Mouse (Mus musculus) neural tube, embryonic 14.5 days (tissue): Measurements from ENCODE around the gene Col25a1. TPM values are rescaled to one million over a fixed set of nuclear protein-coding genes. Genes with fewer than 3 reads are reported as not detected.
A peak's percentile ranks its signal among the peaks of the same experiment; 100 is the strongest.

Source experiments
- ATAC-seq: fragments of 200-750 bp; cut with Nextera tagmentation; 2 replicates; pipeline ENCODE4 v1.8.0; 2017; ENCODE audit warnings: low read depth, mild to moderate bottlenecking, moderate TSS enrichment, moderate library complexity
- H3K27ac ChIP-seq: fragments of 300-500 bp; sonication (generic); 2 replicates; pipeline ENCODE4 v1.5.1; 2014; ENCODE audit warnings: low read depth, mild to moderate bottlenecking, control low read depth, low read length, moderate library complexity, mixed read lengths
- H3K27me3 ChIP-seq: fragments of 300-500 bp; sonication (generic); 2 replicates; pipeline ENCODE4 v1.6.1; 2014; ENCODE audit warnings: low read length; ENCODE audit not compliant: control insufficient read depth, insufficient read depth
- H3K36me3 ChIP-seq: fragments of 300-500 bp; sonication (generic); 2 replicates; pipeline ENCODE4 v1.6.1; 2014; ENCODE audit warnings: low read length, mixed read lengths; ENCODE audit not compliant: control insufficient read depth, insufficient read depth
- H3K4me1 ChIP-seq: fragments of 300-500 bp; sonication (generic); 2 replicates; pipeline ENCODE4 v1.6.1; 2014; ENCODE audit warnings: low read length; ENCODE audit not compliant: control insufficient read depth, insufficient read depth
- H3K4me2 ChIP-seq: fragments of 300-500 bp; sonication (generic); 2 replicates; pipeline ENCODE4 v1.6.1; 2014; ENCODE audit warnings: mild to moderate bottlenecking, low read depth, low read length, control low read depth
- H3K4me3 ChIP-seq: fragments of 300-500 bp; sonication (generic); 2 replicates; pipeline ENCODE4 v1.5.1; 2014; ENCODE audit warnings: low read depth, low read length, control low read depth, mixed read lengths
- H3K9ac ChIP-seq: fragments of 300-500 bp; sonication (generic); replicated peaks from 2 replicates; pipeline ENCODE4 v1.6.1; 2014; ENCODE audit warnings: low read depth, mild to moderate bottlenecking, control low read depth, low read length, mixed read lengths
- H3K9me3 ChIP-seq: fragments of 300-500 bp; sonication (generic); 2 replicates; pipeline ENCODE4 v1.6.1; 2016; ENCODE audit warnings: low read length; ENCODE audit not compliant: control insufficient read depth
- WGBS: fragments of 180-500 bp; shearing (Covaris S2); extraction: QIAGEN DNeasy Blood & Tissue Kit; methylation state at CpG from one replicate; pipeline ENCODE4 v1.1.7; 2014; 5-methylcytosine and 5-hydroxymethylcytosine counted together
- polyA plus RNA-seq: library from polyadenylated mRNA; unstranded; fragments of >200 nt; fragmentation: Nextera tagmentation; extraction: Ambion mirVana; gene quantifications from 2 replicates; pipeline ENCODE4 v1.2.1, GENCODE M21; 2014

Col25a1 gene
- polyA plus RNA-seq, 1 experiment from 2014 or later, result 10.5 TPM

DNA sequence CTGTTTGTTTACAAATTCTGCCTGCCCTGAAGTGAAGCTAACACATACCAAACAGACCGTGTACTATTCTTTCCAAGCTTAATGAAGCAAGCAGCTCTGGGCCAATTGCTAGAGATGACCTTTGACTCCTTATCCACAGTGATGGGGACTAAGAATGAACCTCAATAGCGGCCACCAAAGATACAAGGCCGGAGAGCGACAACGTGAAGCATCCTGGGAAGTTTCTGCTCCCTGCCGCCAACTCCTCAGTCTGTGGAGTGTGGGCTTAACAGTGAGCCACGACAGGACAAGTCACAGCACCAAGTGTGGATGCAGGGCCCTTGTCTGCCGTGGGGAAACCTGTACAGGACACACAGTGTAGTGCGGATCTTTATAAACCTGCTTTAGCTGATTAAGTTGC is 247.3 kb downstream of the Col25a1 start:
- Histone ChIP-seq H3K9me3 (no peaks in the 10 kb centered on the region), H3K4me1 (no peaks in the 10 kb centered on the region), H3K27ac (no peak overlapping the region), H3K9ac (no peak overlapping the region), H3K4me3 (no peak overlapping the region), H3K36me3 (no peaks in the 10 kb centered on the region), H3K4me2 (no peak overlapping the region), H3K27me3 (no peaks in the 10 kb centered on the region)
- WGBS, result 36% methylated on average over 9 of the region's 9 CpGs
- no peak for ATAC-seq

DNA sequence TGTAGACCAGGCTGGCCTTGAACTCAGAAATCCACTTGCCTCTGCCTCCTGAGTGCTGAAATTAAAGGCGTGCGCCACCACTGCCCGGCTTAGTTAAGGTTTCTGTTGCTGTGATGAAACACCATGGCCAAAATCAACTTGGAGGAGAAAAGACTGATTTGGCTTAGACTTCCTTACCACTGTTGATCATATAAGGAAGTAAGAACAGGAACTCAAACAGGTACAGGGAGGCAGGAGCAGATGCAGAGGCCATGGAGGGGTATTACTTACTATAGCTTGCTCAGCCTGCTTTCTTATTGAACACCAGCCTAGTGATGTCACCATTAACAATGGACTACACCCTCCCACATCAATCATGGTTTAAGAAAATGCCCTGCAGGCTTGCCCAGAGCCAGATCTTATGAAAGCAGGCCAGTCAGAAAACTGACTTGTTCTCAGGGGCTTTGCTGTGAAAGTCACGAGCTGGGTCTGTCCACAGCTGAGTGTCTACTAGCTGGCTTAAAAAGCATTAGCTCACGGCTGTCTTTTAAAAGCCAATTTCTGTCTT is 249.1 kb downstream of the Col25a1 start:
- Histone ChIP-seq H3K9ac (no peak overlapping the region), H3K27ac (no peak overlapping the region), H3K4me1 (no peaks in the 10 kb centered on the region), H3K27me3 (no peaks in the 10 kb centered on the region), H3K4me2 (no peak overlapping the region), H3K9me3 (no peaks in the 10 kb centered on the region), H3K36me3 (no peaks in the 10 kb centered on the region), H3K4me3 (no peak overlapping the region)
- WGBS, result 71% methylated on average over 5 of the region's 5 CpGs
- ATAC-seq, result no peak

DNA sequence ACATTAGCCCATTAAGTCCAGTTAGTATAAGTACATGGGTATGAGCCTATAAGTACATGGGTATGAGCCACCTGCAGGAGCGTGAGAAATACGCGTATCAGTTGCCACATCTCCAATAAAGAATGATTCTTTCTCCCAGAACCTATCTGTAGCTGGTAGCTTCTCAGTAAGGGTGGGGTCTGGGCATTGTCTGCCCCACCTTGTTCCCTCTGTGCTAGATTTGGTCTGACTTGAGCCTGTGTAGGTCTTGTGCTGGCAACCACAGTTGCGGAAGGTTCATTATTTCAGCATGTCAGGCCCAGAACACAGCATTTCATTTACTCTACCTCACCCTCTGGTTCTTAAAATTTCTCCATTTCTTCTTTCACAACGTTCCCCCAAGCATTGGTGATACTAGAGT is 250.4 kb downstream of the Col25a1 start:
- no peak overlapping the region for H3K27ac ChIP-seq
- H3K4me2 ChIP-seq, result no peak overlapping the region
- H3K4me1 ChIP-seq, result no peaks in the 10 kb centered on the region
- no peak for ATAC-seq
- no peaks in the 10 kb centered on the region for H3K9me3 ChIP-seq
- H3K36me3 ChIP-seq, result no peaks in the 10 kb centered on the region
- no peak overlapping the region for H3K9ac ChIP-seq
- no peaks in the 10 kb centered on the region for H3K27me3 ChIP-seq
- 93% methylated on average over 5 of the region's 5 CpGs for WGBS
- H3K4me3 ChIP-seq, result no peak overlapping the region

DNA sequence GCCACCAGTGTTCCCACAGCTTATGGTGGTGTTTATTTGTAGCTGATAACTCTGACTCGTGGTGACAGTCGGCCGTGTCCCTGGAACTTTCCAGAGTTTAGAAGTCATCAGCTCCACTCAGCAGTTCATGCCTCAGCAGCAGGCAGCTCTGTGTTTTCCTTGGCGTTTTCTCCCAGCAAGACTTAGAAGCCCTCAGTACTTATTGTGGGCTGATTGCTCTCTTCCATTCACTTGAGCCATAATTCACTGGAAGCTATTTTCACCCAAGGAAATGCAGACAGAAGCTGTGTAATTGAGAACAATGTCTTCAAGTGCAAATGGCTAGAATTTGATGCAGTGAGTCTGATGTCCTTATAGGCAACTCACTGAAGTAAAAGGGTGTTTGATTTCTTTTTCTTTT is 254.6 kb downstream of the Col25a1 start:
- Histone ChIP-seq H3K9me3 (no peaks in the 10 kb centered on the region), H3K36me3 (no peaks in the 10 kb centered on the region), H3K27me3 (no peaks in the 10 kb centered on the region), H3K27ac (no peak overlapping the region), H3K4me1 (no peaks in the 10 kb centered on the region), H3K4me2 (no peak overlapping the region), H3K9ac (no peak overlapping the region), H3K4me3 (no peak overlapping the region)
- 2% methylated on average over 4 of the region's 4 CpGs for WGBS
- peak; percentile 21; the same call in 1 of the 2 replicates for ATAC-seq

DNA sequence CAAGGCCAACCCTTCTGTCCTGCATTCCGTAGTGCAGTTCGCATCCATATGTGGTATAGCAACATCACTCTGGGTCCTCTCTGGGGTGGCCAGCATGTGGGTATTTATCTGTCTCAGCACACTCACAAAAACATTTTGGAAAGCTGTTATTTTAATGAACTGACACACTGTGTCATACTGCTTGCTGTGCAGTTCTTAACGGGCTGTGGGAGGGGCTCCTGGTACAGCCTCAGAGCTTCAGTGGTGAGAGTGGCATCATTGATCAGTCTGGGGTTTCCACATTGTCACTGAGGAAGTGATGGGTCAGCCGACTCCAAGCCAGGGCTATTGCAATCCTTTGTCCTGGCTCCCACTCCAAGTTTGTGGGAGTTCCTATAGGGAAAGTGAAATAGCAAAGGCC is 255.9 kb downstream of the Col25a1 start:
- Histone ChIP-seq H3K9ac (no peak overlapping the region), H3K27ac (no peak overlapping the region), H3K4me3 (no peak overlapping the region), H3K36me3 (no peaks in the 10 kb centered on the region), H3K9me3 (no peaks in the 10 kb centered on the region), H3K4me2 (no peak overlapping the region), H3K4me1 (no peaks in the 10 kb centered on the region), H3K27me3 (no peaks in the 10 kb centered on the region; the same call in 1 of the 2 replicates)
- no peak for ATAC-seq
- 75% methylated on average over 4 of the region's 4 CpGs for WGBS

DNA sequence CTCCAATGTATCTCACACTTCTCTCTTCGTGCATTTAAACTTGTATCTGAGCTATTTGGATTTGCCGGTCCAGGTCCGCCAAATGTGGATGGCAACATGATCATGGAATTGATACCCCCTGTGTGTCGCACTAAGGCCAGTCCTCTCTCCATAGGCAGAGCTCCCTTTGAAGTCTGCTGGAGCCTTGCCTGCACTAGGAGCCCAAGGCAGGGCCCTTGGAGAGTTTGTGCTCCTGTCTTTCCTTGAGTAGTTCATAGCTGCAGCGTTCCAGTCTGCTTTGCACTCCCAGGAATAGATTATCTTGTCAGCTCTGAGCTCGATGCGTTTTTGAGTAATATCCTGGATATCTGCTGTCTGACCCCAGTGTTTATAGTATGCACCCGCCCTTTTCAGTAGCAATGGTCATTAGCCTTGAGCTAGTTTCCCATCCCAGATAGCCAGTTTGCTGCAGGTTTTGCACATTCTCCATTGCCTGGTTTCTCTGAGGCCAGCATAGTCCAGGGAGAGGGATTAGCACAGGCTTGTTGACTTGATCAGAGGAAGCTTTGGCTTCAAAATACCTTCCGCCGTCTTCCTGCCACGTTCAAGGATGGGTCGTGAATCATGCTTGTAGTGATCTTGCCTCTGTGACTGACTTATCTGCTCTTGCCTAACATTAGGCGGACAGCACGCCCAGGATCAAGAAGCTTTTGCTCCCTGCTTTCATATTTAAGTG is 258.1 kb downstream of the Col25a1 start:
- Histone ChIP-seq H3K9ac (no peak overlapping the region), H3K4me3 (no peak overlapping the region), H3K4me2 (no peak overlapping the region), H3K4me1 (no peaks in the 10 kb centered on the region), H3K36me3 (no peaks in the 10 kb centered on the region), H3K27me3 (no peaks in the 10 kb centered on the region; the same call in none of the 2 replicates), H3K27ac (no peak overlapping the region), H3K9me3 (no peaks in the 10 kb centered on the region)
- 84% methylated on average over 14 of the region's 14 CpGs for WGBS
- no peak for ATAC-seq

DNA sequence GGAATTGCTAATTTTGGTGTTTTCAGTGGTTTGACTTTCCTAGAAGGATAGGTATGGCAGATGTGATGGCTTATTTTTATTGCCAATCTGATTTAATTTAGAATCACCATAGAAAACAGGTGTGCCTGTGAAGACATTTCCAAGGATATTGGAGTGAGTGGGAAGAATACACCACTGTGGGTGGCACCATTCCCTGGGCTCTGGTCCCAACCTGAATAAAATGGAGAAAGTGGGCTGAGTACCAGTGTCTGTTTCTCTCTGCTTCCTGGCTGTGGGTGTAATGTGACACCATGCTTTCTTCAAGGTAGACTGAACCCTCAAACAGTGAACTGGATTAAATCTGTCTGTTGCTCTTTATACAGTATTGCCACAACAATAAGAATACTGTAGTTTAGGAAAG is 265.3 kb downstream of the Col25a1 start:
- H3K4me1 ChIP-seq, result peaks cover 6% of the 10 kb centered on the region; the same call in 1 of the 2 replicates
- no peaks in the 10 kb centered on the region for H3K36me3 ChIP-seq
- no peaks in the 10 kb centered on the region; the same call in none of the 2 replicates for H3K27me3 ChIP-seq
- no peaks in the 10 kb centered on the region for H3K9me3 ChIP-seq
- H3K4me2 ChIP-seq, result no peak overlapping the region
- no peak overlapping the region for H3K9ac ChIP-seq
- ATAC-seq, result no peak
- H3K27ac ChIP-seq, result no peak overlapping the region
- no peak overlapping the region for H3K4me3 ChIP-seq

DNA sequence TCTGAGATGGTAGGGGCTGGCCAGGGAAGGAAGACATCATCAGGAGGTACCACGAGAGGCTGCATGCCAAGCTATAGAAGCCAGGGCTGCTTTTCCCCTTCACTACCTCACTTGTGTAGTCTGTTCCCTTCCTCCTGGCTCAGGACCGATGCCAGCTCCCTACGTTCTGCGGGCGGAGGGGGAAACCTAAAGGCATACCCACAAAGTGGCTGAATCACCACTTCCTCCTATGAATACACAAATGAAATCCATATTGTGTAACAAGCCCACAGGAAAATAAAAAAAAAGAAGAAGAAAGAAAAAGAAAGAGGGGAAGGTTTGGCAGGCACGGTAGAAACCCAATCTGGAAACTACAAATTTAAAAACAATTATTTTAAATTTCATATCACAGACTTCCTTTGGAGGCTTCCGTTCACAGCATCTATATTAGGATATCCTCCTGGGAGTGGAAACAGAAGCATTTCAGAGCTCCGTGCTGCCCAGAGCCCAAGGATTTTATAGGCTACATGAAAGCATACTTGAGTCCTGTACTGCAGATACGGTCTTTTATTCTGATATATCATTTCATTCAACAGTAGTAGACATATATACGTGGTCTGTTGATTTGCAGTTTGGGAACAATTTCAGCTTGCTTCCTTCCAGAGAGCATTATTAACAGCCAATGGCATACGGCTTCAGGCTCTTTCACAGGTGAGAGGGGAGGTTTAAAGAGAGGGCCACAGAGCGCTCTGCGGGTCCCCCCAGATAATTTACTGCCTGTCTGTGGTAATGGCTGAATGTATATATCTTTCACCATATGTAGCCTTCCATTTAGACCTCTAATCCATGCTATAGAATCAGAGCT is 269.6 kb downstream of the Col25a1 start:
- WGBS, result 46% methylated on average over 13 of the region's 13 CpGs
- H3K36me3 ChIP-seq, result no peaks in the 10 kb centered on the region

DNA sequence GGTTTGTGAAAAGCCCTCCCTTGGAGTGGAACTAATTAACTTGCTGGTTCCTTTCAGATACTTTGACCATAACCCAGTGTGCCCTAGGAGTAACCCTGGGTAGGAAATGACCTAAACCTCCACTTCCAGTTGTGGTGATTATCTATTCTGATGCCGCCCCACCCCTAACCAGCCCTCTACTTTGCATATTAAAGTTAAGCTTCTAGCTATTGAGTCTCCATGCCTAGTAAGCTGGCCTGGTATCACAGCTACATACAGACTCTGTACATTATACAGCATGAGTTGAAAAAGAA is 270.2 kb downstream of the Col25a1 start:
- Histone ChIP-seq H3K4me3 (no peak overlapping the region), H3K4me2 (no peak overlapping the region), H3K9me3 (no peaks in the 10 kb centered on the region), H3K4me1 (peaks cover 7% of the 10 kb centered on the region; the same call in 1 of the 2 replicates), H3K36me3 (no peaks in the 10 kb centered on the region), H3K27ac (no peak overlapping the region), H3K27me3 (peaks cover 2% of the 10 kb centered on the region; the same call in 1 of the 2 replicates), H3K9ac (no peak overlapping the region)
- WGBS, result 22% methylated on average over 1 of the region's 1 CpGs
- no peak for ATAC-seq

More for the DNA sequence above, 269.6 kb downstream of the Col25a1 start:
- Histone ChIP-seq H3K27me3 (no peaks in the 10 kb centered on the region; the same call in 1 of the 2 replicates), H3K4me2 (no peak overlapping the region; the same call in 1 of the 2 replicates), H3K9ac (no peak overlapping the region), H3K4me3 (no peak overlapping the region), H3K9me3 (no peaks in the 10 kb centered on the region), H3K4me1 (peaks cover 7% of the 10 kb centered on the region; the same call in 1 of the 2 replicates), H3K27ac (no peak overlapping the region)
- ATAC-seq, result peak; percentile 49; the same call in 1 of the 2 replicates
